Mouse (Mus musculus): ENCODE data around the gene Rrm2.

GRCm38 (mm10) chr12:24744309-24744708 lies 36.3 kb downstream of the Rrm2 start:
- TF ChIP-seq CTCF (IDR thresholded peaks at IDR 0.05) = no peak
- TF ChIP-seq EP300 (IDR thresholded peaks at IDR 0.05) = no peak
